Mouse (Mus musculus): ENCODE data around the gene Dpp6. TPM values are rescaled to one million over a fixed set of nuclear protein-coding genes. Genes with fewer than 3 reads are reported as not detected.

Dpp6 gene
- polyA plus RNA-seq, 1 experiment from 2014 or later = 0.22 TPM

GRCm38 (mm10) chr5:27408854-27409253 is 591.9 kb downstream of the Dpp6 start:
- H3K4me3 ChIP-seq (ENCODE audit: low read depth, low read length) = no peak overlapping the region
- no peaks in the 10 kb centered on the region for H3K27me3 ChIP-seq (ENCODE audit: insufficient read depth, low read length)
- no peak overlapping the region for H3K4me2 ChIP-seq
- no peak overlapping the region for H3K27ac ChIP-seq (ENCODE audit: low read depth)
- no peaks in the 10 kb centered on the region for H3K36me3 ChIP-seq (ENCODE audit: insufficient read depth)
- 57% methylated on average over 7 of the region's 7 CpGs for WGBS
- DNase-seq (no peak), ATAC-seq (ENCODE audit: insufficient read depth) (no peak)
- H3K9me3 ChIP-seq (ENCODE audit: low read depth, low read length) = no peaks in the 10 kb centered on the region
- TF ChIP-seq CTCF (IDR thresholded peaks at IDR 0.05; ENCODE audit: low read depth) = no peak
- no peak overlapping the region for H3K9ac ChIP-seq
- no peaks in the 10 kb centered on the region for H3K4me1 ChIP-seq (ENCODE audit: insufficient read depth)

- no peaks in the 10 kb centered on the region for H3K36me3 ChIP-seq (ENCODE audit: insufficient read depth)
- DNase-seq (peak; percentile 64), ATAC-seq (ENCODE audit: insufficient read depth) (no peak)
- no peaks in the 10 kb centered on the region for H3K9me3 ChIP-seq (ENCODE audit: low read depth, low read length)
- no peak overlapping the region for H3K9ac ChIP-seq
- H3K27me3 ChIP-seq (ENCODE audit: insufficient read depth, low read length) = no peaks in the 10 kb centered on the region
- H3K4me3 ChIP-seq (ENCODE audit: low read depth, low read length) = no peak overlapping the region
- H3K4me1 ChIP-seq (ENCODE audit: insufficient read depth) = no peaks in the 10 kb centered on the region
- 37% methylated on average over 3 of the region's 3 CpGs for WGBS
- H3K4me2 ChIP-seq = no peak overlapping the region
- no peak for TF ChIP-seq CTCF (IDR thresholded peaks at IDR 0.05; ENCODE audit: low read depth)
- H3K27ac ChIP-seq (ENCODE audit: low read depth) = no peak overlapping the region
Measured at GRCm38 (mm10) chr5:27413023-27413422, 596.0 kb downstream of the Dpp6 start.

GRCm38 (mm10) chr5:27415518-27415917 is 598.5 kb downstream of the Dpp6 start:
- 77% methylated on average over 4 of the region's 4 CpGs for WGBS
- ATAC-seq (ENCODE audit: insufficient read depth) (no peak), DNase-seq (no peak)

GRCm38 (mm10) chr5:27416571-27416970 is 599.6 kb downstream of the Dpp6 start:
- 67% methylated on average over 4 of the region's 4 CpGs for WGBS
- DNase-seq (peak; percentile 64), ATAC-seq (ENCODE audit: insufficient read depth) (no peak)

More at GRCm38 (mm10) chr5:27415518-27415917, 598.5 kb downstream of the Dpp6 start:
- Histone ChIP-seq H3K9me3 (ENCODE audit: low read depth, low read length) (no peaks in the 10 kb centered on the region), H3K27me3 (ENCODE audit: insufficient read depth, low read length) (no peaks in the 10 kb centered on the region), H3K36me3 (ENCODE audit: insufficient read depth) (no peaks in the 10 kb centered on the region), H3K4me1 (ENCODE audit: insufficient read depth) (no peaks in the 10 kb centered on the region), H3K4me3 (ENCODE audit: low read depth, low read length) (no peak overlapping the region), H3K4me2 (no peak overlapping the region), H3K9ac (no peak overlapping the region), H3K27ac (ENCODE audit: low read depth) (no peak overlapping the region)
- TF ChIP-seq CTCF (IDR thresholded peaks at IDR 0.05; ENCODE audit: low read depth) = no peak

GRCm38 (mm10) chr5:27417398-27417797 is 600.4 kb downstream of the Dpp6 start:
- no peak overlapping the region for H3K27ac ChIP-seq (ENCODE audit: low read depth)

More at GRCm38 (mm10) chr5:27416571-27416970, 599.6 kb downstream of the Dpp6 start:
- no peaks in the 10 kb centered on the region for H3K36me3 ChIP-seq (ENCODE audit: insufficient read depth)
- no peak overlapping the region for H3K4me2 ChIP-seq
- H3K27me3 ChIP-seq (ENCODE audit: insufficient read depth, low read length) = no peaks in the 10 kb centered on the region
- no peak overlapping the region for H3K27ac ChIP-seq (ENCODE audit: low read depth)
- H3K4me1 ChIP-seq (ENCODE audit: insufficient read depth) = no peaks in the 10 kb centered on the region
- peak; percentile 63 for TF ChIP-seq CTCF (IDR thresholded peaks at IDR 0.05; ENCODE audit: low read depth)
- no peaks in the 10 kb centered on the region for H3K9me3 ChIP-seq (ENCODE audit: low read depth, low read length)
- no peak overlapping the region for H3K9ac ChIP-seq
- no peak overlapping the region for H3K4me3 ChIP-seq (ENCODE audit: low read depth, low read length)

GRCm38 (mm10) chr5:27418856-27419255 is 601.9 kb downstream of the Dpp6 start:
- H3K9me3 ChIP-seq (ENCODE audit: low read depth, low read length) = no peaks in the 10 kb centered on the region
- no peak overlapping the region for H3K4me3 ChIP-seq (ENCODE audit: low read depth, low read length)
- no peaks in the 10 kb centered on the region for H3K4me1 ChIP-seq (ENCODE audit: insufficient read depth)
- H3K27me3 ChIP-seq (ENCODE audit: insufficient read depth, low read length) = no peaks in the 10 kb centered on the region
- no peak for TF ChIP-seq CTCF (IDR thresholded peaks at IDR 0.05; ENCODE audit: low read depth)
- no peak overlapping the region for H3K9ac ChIP-seq
- WGBS = 71% methylated on average over 1 of the region's 1 CpGs
- no peak for ATAC-seq (ENCODE audit: insufficient read depth)
- no peak overlapping the region for H3K4me2 ChIP-seq
- H3K36me3 ChIP-seq (ENCODE audit: insufficient read depth) = no peaks in the 10 kb centered on the region
- no peak for DNase-seq
- H3K27ac ChIP-seq (ENCODE audit: low read depth) = no peak overlapping the region

More at GRCm38 (mm10) chr5:27417398-27417797, 600.4 kb downstream of the Dpp6 start:
- H3K27me3 ChIP-seq (ENCODE audit: insufficient read depth, low read length) = no peaks in the 10 kb centered on the region
- WGBS = 50% methylated on average over 7 of the region's 7 CpGs
- ATAC-seq (ENCODE audit: insufficient read depth) (no peak), DNase-seq (no peak)
- no peak overlapping the region for H3K4me3 ChIP-seq (ENCODE audit: low read depth, low read length)
- no peak overlapping the region for H3K9ac ChIP-seq
- no peak overlapping the region for H3K4me2 ChIP-seq
- no peaks in the 10 kb centered on the region for H3K9me3 ChIP-seq (ENCODE audit: low read depth, low read length)
- H3K36me3 ChIP-seq (ENCODE audit: insufficient read depth) = no peaks in the 10 kb centered on the region
- TF ChIP-seq CTCF (IDR thresholded peaks at IDR 0.05; ENCODE audit: low read depth) = no peak
- H3K4me1 ChIP-seq (ENCODE audit: insufficient read depth) = no peaks in the 10 kb centered on the region

DNA sequence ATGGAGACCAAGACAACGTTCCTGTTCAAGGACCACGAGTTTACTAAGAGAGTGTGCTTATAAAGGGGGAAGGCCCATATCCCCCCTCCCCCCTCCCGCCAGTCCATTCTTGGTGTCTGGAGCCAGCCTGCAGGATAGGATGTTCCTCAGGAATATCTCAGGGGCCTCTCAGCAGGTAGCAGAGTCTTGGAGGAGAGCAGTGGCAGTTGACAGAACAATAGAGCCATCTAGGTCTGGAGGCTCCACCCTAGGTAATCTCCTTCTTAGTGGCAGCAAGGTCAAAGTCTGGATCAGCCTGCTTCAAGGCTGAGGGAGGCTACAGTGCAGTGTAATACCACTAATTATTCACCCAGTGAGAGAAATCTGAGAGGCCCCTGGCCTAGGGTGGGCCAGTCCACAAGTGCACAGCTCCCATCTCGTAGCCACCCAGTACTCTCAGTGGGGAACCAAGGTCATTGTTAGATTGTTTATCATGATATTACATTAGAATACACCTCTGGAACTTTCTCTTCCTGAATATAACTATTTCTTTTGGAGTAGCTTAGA is 604.2 kb downstream of the Dpp6 start:
- H3K9me3 ChIP-seq (ENCODE audit: low read depth, low read length) = no peaks in the 10 kb centered on the region
- DNase-seq (no peak), ATAC-seq (ENCODE audit: insufficient read depth) (no peak)
- H3K9ac ChIP-seq = no peak overlapping the region
- H3K27ac ChIP-seq (ENCODE audit: low read depth) = no peak overlapping the region
- no peaks in the 10 kb centered on the region for H3K27me3 ChIP-seq (ENCODE audit: insufficient read depth, low read length)
- TF ChIP-seq CTCF (IDR thresholded peaks at IDR 0.05; ENCODE audit: low read depth) = no peak
- no peaks in the 10 kb centered on the region for H3K4me1 ChIP-seq (ENCODE audit: insufficient read depth)
- H3K4me2 ChIP-seq = no peak overlapping the region
- no peaks in the 10 kb centered on the region for H3K36me3 ChIP-seq (ENCODE audit: insufficient read depth)
- 69% methylated on average over 4 of the region's 4 CpGs for WGBS
- no peak overlapping the region for H3K4me3 ChIP-seq (ENCODE audit: low read depth, low read length)
